Mouse (Mus musculus) neural tube, embryonic 10.5 days (tissue): ENCODE measurements around the gene Cttnbp2.

Experiments used
- DNase-seq: peaks from one replicate; pipeline ENCODE4 v3.0.0-alpha.2; 2017; ENCODE audit warnings: low spot score; ENCODE audit errors: extremely low spot score

Cttnbp2 gene

GRCm38 (mm10) chr6:18469206-18469605 is 45.4 kb downstream of the Cttnbp2 start:
- DNase-seq, result no peak

GRCm38 (mm10) chr6:18467777-18468176 is 46.9 kb downstream of the Cttnbp2 start:
- DNase-seq, result no peak

- DNase-seq, result no peak
Observed at GRCm38 (mm10) chr6:18466227-18466626, 48.4 kb downstream of the Cttnbp2 start.

- no peak for DNase-seq
Observed at GRCm38 (mm10) chr6:18465626-18466025, 49.0 kb downstream of the Cttnbp2 start.

GRCm38 (mm10) chr6:18459657-18460056 is 55.0 kb downstream of the Cttnbp2 start:
- DNase-seq, result no peak

- no peak for DNase-seq
Observed at GRCm38 (mm10) chr6:18450551-18451193, 64.0 kb downstream of the Cttnbp2 start.

GRCm38 (mm10) chr6:18448078-18448477 is 66.6 kb downstream of the Cttnbp2 start:
- no peak for DNase-seq

GRCm38 (mm10) chr6:18446917-18447316 is 67.7 kb downstream of the Cttnbp2 start:
- DNase-seq, result no peak

- no peak for DNase-seq
Observed at GRCm38 (mm10) chr6:18446359-18446758, 68.3 kb downstream of the Cttnbp2 start.

GRCm38 (mm10) chr6:18445747-18446146 is 68.9 kb downstream of the Cttnbp2 start:
- no peak for DNase-seq

- no peak for DNase-seq
Observed at GRCm38 (mm10) chr6:18442303-18442702, 72.3 kb downstream of the Cttnbp2 start.

- DNase-seq, result no peak
Observed at GRCm38 (mm10) chr6:18440918-18441532, 73.6 kb downstream of the Cttnbp2 start.

- DNase-seq, result no peak
Observed at GRCm38 (mm10) chr6:18436127-18436812, 78.4 kb downstream of the Cttnbp2 start.

GRCm38 (mm10) chr6:18434828-18435531 is 79.7 kb downstream of the Cttnbp2 start:
- DNase-seq, result no peak

- no peak for DNase-seq
Observed at GRCm38 (mm10) chr6:18434355-18434754, 80.3 kb downstream of the Cttnbp2 start.

- no peak for DNase-seq
Observed at GRCm38 (mm10) chr6:18432362-18432761, 82.3 kb downstream of the Cttnbp2 start.

- DNase-seq, result no peak
Observed at GRCm38 (mm10) chr6:18431891-18432290, 82.8 kb downstream of the Cttnbp2 start.

GRCm38 (mm10) chr6:18430062-18430461 is 84.6 kb downstream of the Cttnbp2 start:
- DNase-seq, result no peak

GRCm38 (mm10) chr6:18424822-18425221 is 89.8 kb downstream of the Cttnbp2 start:
- DNase-seq, result no peak

- DNase-seq, result no peak
Observed at GRCm38 (mm10) chr6:18424367-18424766, 90.3 kb downstream of the Cttnbp2 start.

- no peak for DNase-seq
Observed at GRCm38 (mm10) chr6:18423112-18423511, 91.5 kb downstream of the Cttnbp2 start.

- no peak for DNase-seq
Observed at GRCm38 (mm10) chr6:18421561-18421960, 93.1 kb downstream of the Cttnbp2 start.
